Mouse (Mus musculus) heart, embryonic 12.5 days (tissue): ENCODE results near the gene Aspg. TPM values are rescaled to one million over a fixed set of nuclear protein-coding genes. Genes with fewer than 3 reads are reported as not detected.

Experiments
- ATAC-seq: fragments of 200-750 bp; cut with Nextera tagmentation; 2 replicates; pipeline ENCODE4 v1.8.0; 2017; ENCODE audit warnings: moderate TSS enrichment, moderate library complexity; ENCODE audit not compliant: insufficient number of reproducible peaks, low FRiP score
- H3K27ac ChIP-seq: fragments of 300-500 bp; sonication (generic); 2 replicates; pipeline ENCODE4 v1.5.1; 2016; ENCODE audit warnings: mild to moderate bottlenecking, moderate library complexity; ENCODE audit not compliant: poor library complexity, severe bottlenecking
- H3K27me3 ChIP-seq: fragments of 300-500 bp; sonication (generic); replicated peaks from 2 replicates; pipeline ENCODE4 v1.6.1; 2016; ENCODE audit warnings: mild to moderate bottlenecking, moderate library complexity
- H3K36me3 ChIP-seq: fragments of 300-500 bp; sonication (generic); 2 replicates; pipeline ENCODE4 v1.6.1; 2016; ENCODE audit warnings: mild to moderate bottlenecking, moderate library complexity
- H3K4me1 ChIP-seq: fragments of 300-500 bp; sonication (generic); replicated peaks from 2 replicates; pipeline ENCODE4 v1.6.1; 2016; ENCODE audit warnings: mild to moderate bottlenecking
- H3K4me2 ChIP-seq: fragments of 300-500 bp; sonication (generic); 2 replicates; pipeline ENCODE4 v1.6.1; 2016; ENCODE audit warnings: mild to moderate bottlenecking, moderate library complexity
- H3K4me3 ChIP-seq: fragments of 300-500 bp; sonication (generic); 2 replicates; pipeline ENCODE4 v1.5.1; 2016; ENCODE audit warnings: mild to moderate bottlenecking
- H3K9ac ChIP-seq: fragments of 300-500 bp; sonication (generic); 2 replicates; pipeline ENCODE4 v1.6.1; 2016; ENCODE audit warnings: mild to moderate bottlenecking, moderate library complexity
- H3K9me3 ChIP-seq: fragments of 300-500 bp; sonication (generic); replicated peaks from 2 replicates; pipeline ENCODE4 v1.6.1; 2016; ENCODE audit warnings: mild to moderate bottlenecking, moderate library complexity
- WGBS: fragments of 180-500 bp; shearing (Covaris S2); methylation state at CpG from one replicate; pipeline ENCODE4 v1.1.7; 2016; 5-methylcytosine and 5-hydroxymethylcytosine counted together
- polyA plus RNA-seq: library from polyadenylated mRNA; unstranded; fragments of >200 nt; fragmentation: Nextera tagmentation; extraction: Ambion mirVana; gene quantifications from 2 replicates; pipeline ENCODE4 v1.2.1, GENCODE M21; 2016

The Aspg gene
- polyA plus RNA-seq, 1 experiment from 2014 or later, result 0.45 TPM

GRCm38 (mm10) chr12:112140745-112141144 lies 34.3 kb downstream of the Aspg start:
- 54% methylated on average over 7 of the region's 7 CpGs for WGBS
- no peak overlapping the region for H3K9ac ChIP-seq
- H3K9me3 ChIP-seq, result no peaks in the 10 kb centered on the region
- H3K4me2 ChIP-seq, result no peak overlapping the region
- no peaks in the 10 kb centered on the region for H3K36me3 ChIP-seq
- no peak overlapping the region for H3K27ac ChIP-seq
- H3K27me3 ChIP-seq, result peaks cover 75% of the 10 kb centered on the region
- no peak for ATAC-seq
- no peak overlapping the region for H3K4me3 ChIP-seq
- peaks cover 21% of the 10 kb centered on the region for H3K4me1 ChIP-seq

DNA sequence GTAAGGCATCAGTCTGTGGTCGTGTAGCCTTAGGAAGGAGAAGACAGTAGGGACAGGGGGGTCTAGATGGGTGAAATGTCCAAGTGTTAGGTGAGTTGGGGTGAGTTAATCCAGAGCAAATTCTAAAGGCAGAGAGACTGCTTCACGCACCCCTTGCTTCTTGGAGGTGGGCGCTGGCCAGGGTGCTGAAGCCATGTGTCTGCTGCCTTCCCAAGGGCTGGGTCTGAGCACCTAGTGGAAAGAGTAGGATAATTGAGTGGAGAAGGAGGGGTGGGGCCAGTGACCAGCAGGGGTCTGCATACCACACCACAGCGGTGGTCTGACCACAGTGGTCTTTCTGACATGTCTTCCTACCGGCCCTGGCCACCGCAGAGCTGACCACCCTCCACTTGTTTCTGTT lies 34.8 kb downstream of the Aspg start:
- no peak overlapping the region for H3K4me3 ChIP-seq
- no peak overlapping the region for H3K4me2 ChIP-seq
- no peak overlapping the region for H3K27ac ChIP-seq
- no peaks in the 10 kb centered on the region for H3K36me3 ChIP-seq
- H3K9me3 ChIP-seq, result no peaks in the 10 kb centered on the region
- H3K4me1 ChIP-seq, result peaks cover 27% of the 10 kb centered on the region
- no peak overlapping the region for H3K9ac ChIP-seq
- peaks cover 70% of the 10 kb centered on the region for H3K27me3 ChIP-seq
- 2% methylated on average over 6 of the region's 6 CpGs for WGBS
- ATAC-seq, result no peak

GRCm38 (mm10) chr12:112143116-112143832 lies 36.8 kb downstream of the Aspg start:
- no peaks in the 10 kb centered on the region for H3K9me3 ChIP-seq
- no peak overlapping the region for H3K9ac ChIP-seq
- ATAC-seq, result no peak
- H3K36me3 ChIP-seq, result no peaks in the 10 kb centered on the region
- peak overlapping the region; percentile 59 for H3K4me3 ChIP-seq
- peaks cover 47% of the 10 kb centered on the region for H3K4me1 ChIP-seq
- peak overlapping the region; percentile 92 for H3K4me2 ChIP-seq
- no peak overlapping the region for H3K27ac ChIP-seq
- peaks cover 66% of the 10 kb centered on the region for H3K27me3 ChIP-seq
- WGBS, result 4% methylated on average over 14 of the region's 14 CpGs

- H3K27me3 ChIP-seq, result peaks cover 71% of the 10 kb centered on the region
- H3K9me3 ChIP-seq, result no peaks in the 10 kb centered on the region
- ATAC-seq, result no peak
- peaks cover 47% of the 10 kb centered on the region for H3K4me1 ChIP-seq
- no peak overlapping the region for H3K9ac ChIP-seq
- under 1% methylated on average over 49 of the region's 52 CpGs for WGBS
- no peaks in the 10 kb centered on the region for H3K36me3 ChIP-seq
- H3K4me3 ChIP-seq, result peak overlapping the region; percentile 59
- peak overlapping the region; percentile 92 for H3K4me2 ChIP-seq
- no peak overlapping the region for H3K27ac ChIP-seq
Measured at GRCm38 (mm10) chr12:112143833-112144201, 37.3 kb downstream of the Aspg start.

- Histone ChIP-seq H3K9me3 (no peaks in the 10 kb centered on the region), H3K9ac (no peak overlapping the region), H3K27ac (no peak overlapping the region), H3K4me3 (peak overlapping the region; percentile 59), H3K27me3 (peaks cover 68% of the 10 kb centered on the region), H3K36me3 (no peaks in the 10 kb centered on the region), H3K4me2 (peak overlapping the region; percentile 92), H3K4me1 (peaks cover 47% of the 10 kb centered on the region)
- 1% methylated on average over 46 of the region's 46 CpGs for WGBS
- no peak for ATAC-seq
Measured at GRCm38 (mm10) chr12:112144377-112145115, 38.1 kb downstream of the Aspg start.

DNA sequence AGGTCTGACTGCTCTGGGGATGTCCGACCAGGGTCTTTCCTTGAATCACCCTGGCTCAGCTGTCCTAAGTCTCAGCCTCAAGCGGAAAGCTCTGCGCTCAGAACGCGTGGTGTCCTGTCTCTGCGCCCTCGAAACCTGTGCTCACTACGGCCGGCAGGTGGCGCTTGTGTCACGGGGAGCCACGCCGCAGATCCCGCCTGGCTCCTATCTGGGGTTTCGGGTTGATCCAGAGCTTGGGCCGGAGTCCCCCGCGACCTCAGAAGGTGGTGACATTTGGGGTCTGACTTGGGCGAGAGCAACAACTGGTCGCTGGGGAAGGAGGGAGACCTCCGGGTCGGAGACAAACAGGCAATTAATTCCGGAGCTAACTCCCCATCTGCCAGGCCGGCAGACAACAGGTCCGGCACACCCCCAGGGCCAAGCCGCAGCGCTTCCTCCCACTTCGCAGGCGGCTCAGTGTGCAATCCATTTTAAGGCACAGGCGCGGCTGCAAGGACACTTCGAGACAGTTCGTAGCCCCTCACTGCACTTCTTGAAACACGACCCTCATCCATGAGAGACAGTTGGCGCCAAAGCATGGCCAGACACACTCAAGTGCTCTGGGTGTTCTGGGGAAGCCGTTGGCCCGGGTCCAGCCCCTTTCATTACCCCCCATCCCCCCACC lies 38.9 kb downstream of the Aspg start:
- 0 out of 2 replicates have a peak overlapping the region, but pooled peaks have one; percentile 69 for H3K9ac ChIP-seq

DNA sequence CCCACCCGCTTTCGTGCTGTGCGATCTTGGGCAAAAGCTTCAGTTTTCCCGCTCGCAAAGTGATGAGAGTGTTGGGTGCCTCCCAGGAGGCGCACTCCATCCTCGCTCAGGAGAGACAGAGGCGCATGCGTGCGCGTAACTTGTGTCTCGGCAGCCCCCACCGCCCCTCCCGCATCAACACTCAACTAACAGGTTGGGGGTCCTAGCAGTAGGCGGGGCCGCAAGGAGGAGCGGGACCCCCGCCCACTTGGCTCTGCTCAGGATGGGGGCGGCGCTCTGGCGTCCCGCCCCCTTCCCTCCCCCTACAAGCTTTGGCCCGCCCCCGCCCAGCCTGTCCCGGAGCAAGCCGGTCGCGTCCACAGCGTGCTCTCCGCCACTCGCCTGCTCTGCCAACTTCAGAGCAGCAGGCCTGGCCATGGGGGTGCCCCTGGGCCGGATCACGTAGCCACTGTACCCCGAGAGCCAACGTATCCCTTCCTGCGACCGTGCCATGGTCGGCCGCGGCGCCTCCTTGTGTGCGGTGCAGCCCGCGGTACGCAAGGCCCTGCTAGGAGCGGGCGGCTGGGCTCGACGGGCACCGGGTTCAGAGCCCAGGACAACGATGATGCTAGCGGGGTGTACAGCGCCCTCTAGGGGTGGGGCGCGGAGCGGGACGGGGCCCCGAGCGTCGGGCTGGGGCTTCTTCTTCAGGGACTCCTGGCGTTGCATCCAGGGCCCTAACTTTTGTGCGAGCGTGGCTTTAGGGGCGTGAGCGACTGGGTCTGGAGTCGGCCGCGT lies 39.6 kb downstream of the Aspg start, which contains the start of gene Kif26a:
Kif26a (plus strand) TSS at position 334 of the 777 bp plus-strand sequence.
- H3K4me3 ChIP-seq, result peak within 1 kb of the TSS; percentile 59
- 0 out of 2 replicates have a peak within 1 kb of the TSS, but pooled peaks have one; percentile 25 for H3K27ac ChIP-seq
- peak; percentile 72 for ATAC-seq
- no peaks in the 10 kb centered on the region for H3K9me3 ChIP-seq
- H3K4me1 ChIP-seq, result peaks cover 61% of the 10 kb centered on the region
- H3K27me3 ChIP-seq, result peaks cover 57% of the 10 kb centered on the region
- H3K4me2 ChIP-seq, result peak within 1 kb of the TSS; percentile 92
- WGBS, result under 1% methylated on average over 63 of the region's 68 CpGs
- H3K9ac ChIP-seq, result peak within 1 kb of the TSS; percentile 69
- H3K36me3 ChIP-seq, result no peaks in the 10 kb centered on the region

More for the DNA sequence above, 38.9 kb downstream of the Aspg start:
- no peak overlapping the region for H3K27ac ChIP-seq
- no peaks in the 10 kb centered on the region for H3K9me3 ChIP-seq
- H3K36me3 ChIP-seq, result no peaks in the 10 kb centered on the region
- H3K4me2 ChIP-seq, result peak overlapping the region; percentile 92
- peak overlapping the region; percentile 59 for H3K4me3 ChIP-seq
- under 1% methylated on average over 37 of the region's 37 CpGs for WGBS
- ATAC-seq, result peak; percentile 55; the same call in 1 of the 2 replicates
- H3K27me3 ChIP-seq, result peaks cover 64% of the 10 kb centered on the region
- H3K4me1 ChIP-seq, result peaks cover 54% of the 10 kb centered on the region

DNA sequence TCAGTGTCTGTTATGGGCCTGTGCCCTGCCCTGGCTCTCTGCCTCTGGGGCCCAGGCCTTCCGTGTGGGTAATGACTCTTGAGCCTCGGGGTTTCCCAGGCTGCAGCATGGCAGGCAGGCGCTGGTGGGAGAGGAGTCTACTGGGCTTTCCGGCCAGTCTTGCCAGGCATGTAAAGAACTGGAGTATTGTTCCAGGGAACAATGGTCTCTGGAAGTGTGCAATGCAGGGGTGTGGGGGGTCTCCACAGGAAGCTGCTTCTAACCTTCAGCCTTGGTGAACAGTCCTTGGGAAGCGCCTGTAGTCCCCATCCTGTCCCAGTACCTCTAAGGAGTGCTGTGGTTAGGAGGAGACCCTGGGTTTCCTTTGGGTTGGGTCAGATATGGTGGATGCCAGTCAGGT lies 40.9 kb downstream of the Aspg start:
- Histone ChIP-seq H3K4me3 (peak overlapping the region; percentile 59), H3K9me3 (no peaks in the 10 kb centered on the region), H3K27ac (no peak overlapping the region), H3K4me2 (peak overlapping the region; percentile 92), H3K4me1 (peaks cover 68% of the 10 kb centered on the region), H3K9ac (peak overlapping the region; percentile 69), H3K27me3 (peaks cover 45% of the 10 kb centered on the region), H3K36me3 (no peaks in the 10 kb centered on the region)
- 41% methylated on average over 5 of the region's 5 CpGs for whole genome bisulfite sequencing
- no peak for ATAC-seq

DNA sequence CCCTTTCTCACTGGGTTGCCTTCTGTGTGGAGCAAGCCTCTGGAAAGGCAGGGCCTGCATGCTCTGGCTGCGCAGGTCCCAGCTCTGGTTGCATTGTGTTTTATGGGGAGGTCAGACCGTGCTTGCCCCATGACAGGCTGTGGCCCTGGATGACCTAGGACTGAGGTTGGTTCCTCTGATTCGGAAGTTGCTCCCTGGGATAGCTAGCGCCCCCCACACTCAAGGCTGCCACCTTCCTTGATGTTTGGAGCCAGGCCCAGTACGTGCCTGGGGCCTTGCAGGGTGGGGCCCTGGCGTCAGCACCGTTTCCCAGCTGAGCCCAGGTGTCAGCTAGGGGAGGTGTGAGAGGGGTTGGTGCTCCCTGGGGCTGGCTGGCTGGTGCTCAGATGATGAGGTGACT lies 43.5 kb downstream of the Aspg start:
- Histone ChIP-seq H3K27me3 (peaks cover 18% of the 10 kb centered on the region), H3K9ac (0 out of 2 replicates have a peak overlapping the region, but pooled peaks have one; percentile 43), H3K4me2 (no peak overlapping the region), H3K4me3 (no peak overlapping the region), H3K27ac (no peak overlapping the region), H3K9me3 (no peaks in the 10 kb centered on the region), H3K36me3 (no peaks in the 10 kb centered on the region), H3K4me1 (peaks cover 68% of the 10 kb centered on the region)
- 53% methylated on average over 7 of the region's 7 CpGs for WGBS
- no peak for ATAC-seq

DNA sequence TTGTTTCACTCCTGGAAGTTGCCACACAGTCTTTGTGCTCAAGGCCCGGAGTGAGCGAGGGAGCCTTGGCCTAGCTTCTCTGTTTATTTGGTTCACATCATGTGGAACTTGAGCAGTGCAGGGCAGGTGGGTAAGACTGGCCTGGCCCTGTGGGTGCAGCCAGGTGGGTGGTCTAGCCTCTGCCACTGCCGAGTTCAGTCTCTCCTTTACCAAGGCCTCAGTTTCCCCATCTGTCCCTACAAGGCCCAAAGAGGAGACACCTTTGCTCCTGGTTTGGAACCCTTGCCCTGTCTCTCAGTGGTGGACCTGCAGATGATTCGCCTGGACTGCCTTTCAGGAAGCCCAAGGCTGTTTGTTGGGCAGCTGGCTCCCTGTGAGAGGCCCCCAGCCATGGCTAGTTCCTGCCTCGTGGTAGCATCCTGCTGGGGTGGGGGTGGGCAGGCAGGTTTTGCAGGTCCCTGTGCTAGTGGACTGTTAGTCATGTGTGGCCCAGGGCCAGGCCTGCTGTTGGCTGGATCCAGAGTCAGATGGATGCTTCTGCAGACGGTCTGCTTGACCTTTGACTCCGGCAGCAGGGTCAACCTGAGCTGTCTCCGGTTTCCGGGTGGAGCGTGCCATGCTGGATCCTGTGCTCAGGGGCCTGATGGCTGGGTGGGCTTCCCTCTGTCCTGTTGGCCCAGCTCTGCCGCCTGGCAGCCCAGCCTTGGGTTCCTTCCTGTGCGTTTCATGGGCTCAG lies 44.9 kb downstream of the Aspg start:
- WGBS, result 51% methylated on average over 12 of the region's 12 CpGs
- no peak for ATAC-seq
- Histone ChIP-seq H3K4me1 (peaks cover 69% of the 10 kb centered on the region), H3K4me2 (peak overlapping the region; percentile 14; the same call in 1 of the 2 replicates), H3K27me3 (peaks cover 17% of the 10 kb centered on the region), H3K9ac (no peak overlapping the region), H3K27ac (no peak overlapping the region), H3K4me3 (no peak overlapping the region), H3K36me3 (no peaks in the 10 kb centered on the region), H3K9me3 (no peaks in the 10 kb centered on the region)
